Mouse (Mus musculus): ENCODE data around the gene Acot13. TPM values are rescaled to one million over a fixed set of nuclear protein-coding genes. Genes with fewer than 3 reads are reported as not detected.

Acot13 gene
- polyA plus RNA-seq, 1 experiment from 2014 or later = 51.3 TPM

- H3K9ac ChIP-seq (ENCODE audit: low read depth, low read length) = peak overlapping the region; percentile 67
- no peaks in the 10 kb centered on the region for H3K36me3 ChIP-seq (ENCODE audit: control insufficient read depth, insufficient read depth, low read length)
- H3K4me3 ChIP-seq (ENCODE audit: low read depth, low read length) = peak overlapping the region; percentile 99
- no peaks in the 10 kb centered on the region for H3K9me3 ChIP-seq (ENCODE audit: control insufficient read depth, low read length)
- WGBS = 1% methylated on average over 31 of the region's 31 CpGs
- DNase-seq (ENCODE audit: low spot score) (peak; percentile 62), ATAC-seq (ENCODE audit: low FRiP score) (peak; percentile 45)
- H3K27me3 ChIP-seq (ENCODE audit: control insufficient read depth, insufficient read depth, low read length) = no peaks in the 10 kb centered on the region
- 0 out of 2 replicates have a peak, but pooled peaks cover 2% of the 10 kb centered on the region for H3K4me1 ChIP-seq (replicated peaks; ENCODE audit: control insufficient read depth, insufficient read depth, low read length)
- H3K27ac ChIP-seq (ENCODE audit: low read depth, low read length) = peak overlapping the region; percentile 65; the same call in 1 of the 2 replicates
- peak overlapping the region; percentile 79 for H3K4me2 ChIP-seq (replicated peaks; ENCODE audit: low read depth, low read length)
Observed at GRCm38 (mm10) chr13:24799925-24800673, 31.2 kb downstream of the Acot13 start.

- no peaks in the 10 kb centered on the region for H3K9me3 ChIP-seq (ENCODE audit: control insufficient read depth, low read length)
- no peak overlapping the region; the same call in 1 of the 2 replicates for H3K9ac ChIP-seq (ENCODE audit: low read depth, low read length)
- ATAC-seq (ENCODE audit: low FRiP score) = no peak
- 0 out of 2 replicates have a peak, but pooled peaks cover 2% of the 10 kb centered on the region for H3K4me1 ChIP-seq (replicated peaks; ENCODE audit: control insufficient read depth, insufficient read depth, low read length)
- H3K36me3 ChIP-seq (ENCODE audit: control insufficient read depth, insufficient read depth, low read length) = no peaks in the 10 kb centered on the region
- no peak for DNase-seq (ENCODE audit: low spot score)
- peak overlapping the region; percentile 79 for H3K4me2 ChIP-seq (replicated peaks; ENCODE audit: low read depth, low read length)
- no peaks in the 10 kb centered on the region for H3K27me3 ChIP-seq (ENCODE audit: control insufficient read depth, insufficient read depth, low read length)
- WGBS = 77% methylated on average over 5 of the region's 5 CpGs
- peak overlapping the region; percentile 99 for H3K4me3 ChIP-seq (ENCODE audit: low read depth, low read length)
- no peak overlapping the region for H3K27ac ChIP-seq (ENCODE audit: low read depth, low read length)
Observed at GRCm38 (mm10) chr13:24799378-24799777, 32.0 kb downstream of the Acot13 start.

GRCm38 (mm10) chr13:24798686-24799085, 32.7 kb downstream of the Acot13 start:
- Histone ChIP-seq H3K27ac (ENCODE audit: low read depth, low read length) (no peak overlapping the region), H3K9me3 (ENCODE audit: control insufficient read depth, low read length) (no peaks in the 10 kb centered on the region), H3K4me1 (replicated peaks; ENCODE audit: control insufficient read depth, insufficient read depth, low read length) (no peaks in the 10 kb centered on the region), H3K4me2 (replicated peaks; ENCODE audit: low read depth, low read length) (no peak overlapping the region), H3K27me3 (ENCODE audit: control insufficient read depth, insufficient read depth, low read length) (no peaks in the 10 kb centered on the region), H3K9ac (ENCODE audit: low read depth, low read length) (no peak overlapping the region), H3K4me3 (ENCODE audit: low read depth, low read length) (no peak overlapping the region), H3K36me3 (ENCODE audit: control insufficient read depth, insufficient read depth, low read length) (no peaks in the 10 kb centered on the region)
- no peak for ATAC-seq (ENCODE audit: low FRiP score)
- DNase-seq (ENCODE audit: low spot score) = no peak
- 96% methylated on average over 4 of the region's 4 CpGs for WGBS

GRCm38 (mm10) chr13:24792411-24793045, 38.8 kb downstream of the Acot13 start:
- H3K9ac ChIP-seq (ENCODE audit: low read depth, low read length) = no peak overlapping the region
- no peaks in the 10 kb centered on the region for H3K27me3 ChIP-seq (ENCODE audit: control insufficient read depth, insufficient read depth, low read length)
- H3K36me3 ChIP-seq (ENCODE audit: control insufficient read depth, insufficient read depth, low read length) = no peaks in the 10 kb centered on the region
- 93% methylated on average over 9 of the region's 9 CpGs for WGBS
- no peak overlapping the region for H3K4me3 ChIP-seq (ENCODE audit: low read depth, low read length)
- DNase-seq (ENCODE audit: low spot score) (no peak), ATAC-seq (ENCODE audit: low FRiP score) (no peak)
- no peak overlapping the region for H3K27ac ChIP-seq (ENCODE audit: low read depth, low read length)
- no peaks in the 10 kb centered on the region for H3K9me3 ChIP-seq (ENCODE audit: control insufficient read depth, low read length)
- H3K4me1 ChIP-seq (replicated peaks; ENCODE audit: control insufficient read depth, insufficient read depth, low read length) = no peaks in the 10 kb centered on the region
- no peak overlapping the region for H3K4me2 ChIP-seq (replicated peaks; ENCODE audit: low read depth, low read length)

DNA sequence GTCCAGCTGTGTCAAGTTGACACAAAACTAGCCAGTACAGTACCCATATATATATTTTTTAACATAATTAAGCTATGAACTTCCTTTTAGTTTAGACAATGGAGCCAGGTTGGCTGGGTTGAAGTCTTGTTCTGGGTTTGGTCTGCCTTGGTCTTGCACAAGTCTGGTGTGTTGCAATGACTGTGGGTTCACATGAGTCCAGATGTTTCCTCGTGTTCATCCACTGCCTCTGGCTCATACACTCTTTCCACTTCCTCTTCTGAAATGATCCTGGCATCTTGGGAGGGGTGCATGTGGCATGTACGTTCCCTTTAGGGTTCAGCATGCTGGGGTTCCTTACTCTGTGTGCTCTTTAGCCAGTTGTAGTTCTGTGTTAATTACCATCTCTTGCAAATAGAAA, 40.0 kb downstream of the Acot13 start:
- Histone ChIP-seq H3K27ac (ENCODE audit: low read depth, low read length) (no peak overlapping the region), H3K4me3 (ENCODE audit: low read depth, low read length) (no peak overlapping the region), H3K4me1 (replicated peaks; ENCODE audit: control insufficient read depth, insufficient read depth, low read length) (no peaks in the 10 kb centered on the region), H3K36me3 (ENCODE audit: control insufficient read depth, insufficient read depth, low read length) (no peaks in the 10 kb centered on the region), H3K9me3 (ENCODE audit: control insufficient read depth, low read length) (no peaks in the 10 kb centered on the region), H3K27me3 (ENCODE audit: control insufficient read depth, insufficient read depth, low read length) (no peaks in the 10 kb centered on the region), H3K4me2 (replicated peaks; ENCODE audit: low read depth, low read length) (no peak overlapping the region), H3K9ac (ENCODE audit: low read depth, low read length) (no peak overlapping the region)
- ATAC-seq (ENCODE audit: low FRiP score) (no peak), DNase-seq (ENCODE audit: low spot score) (no peak)
- 73% methylated on average over 2 of the region's 2 CpGs for WGBS

GRCm38 (mm10) chr13:24787477-24787876, 43.9 kb downstream of the Acot13 start:
- DNase-seq (ENCODE audit: low spot score) = no peak
- Histone ChIP-seq H3K9me3 (ENCODE audit: control insufficient read depth, low read length) (no peaks in the 10 kb centered on the region), H3K4me3 (ENCODE audit: low read depth, low read length) (no peak overlapping the region), H3K4me2 (replicated peaks; ENCODE audit: low read depth, low read length) (no peak overlapping the region), H3K27me3 (ENCODE audit: control insufficient read depth, insufficient read depth, low read length) (no peaks in the 10 kb centered on the region), H3K4me1 (replicated peaks; ENCODE audit: control insufficient read depth, insufficient read depth, low read length) (no peaks in the 10 kb centered on the region), H3K36me3 (ENCODE audit: control insufficient read depth, insufficient read depth, low read length) (no peaks in the 10 kb centered on the region), H3K9ac (ENCODE audit: low read depth, low read length) (no peak overlapping the region), H3K27ac (ENCODE audit: low read depth, low read length) (no peak overlapping the region)
- WGBS = 89% methylated on average over 5 of the region's 5 CpGs
- no peak for ATAC-seq (ENCODE audit: low FRiP score)

- DNase-seq (ENCODE audit: low spot score) (no peak), ATAC-seq (ENCODE audit: low FRiP score) (no peak)
- no peaks in the 10 kb centered on the region for H3K9me3 ChIP-seq (ENCODE audit: control insufficient read depth, low read length)
- no peak overlapping the region for H3K4me3 ChIP-seq (ENCODE audit: low read depth, low read length)
- no peak overlapping the region for H3K9ac ChIP-seq (ENCODE audit: low read depth, low read length)
- whole genome bisulfite sequencing = 64% methylated on average over 11 of the region's 11 CpGs
- no peak overlapping the region for H3K4me2 ChIP-seq (replicated peaks; ENCODE audit: low read depth, low read length)
- H3K4me1 ChIP-seq (replicated peaks; ENCODE audit: control insufficient read depth, insufficient read depth, low read length) = no peaks in the 10 kb centered on the region
- H3K27ac ChIP-seq (ENCODE audit: low read depth, low read length) = no peak overlapping the region
- no peaks in the 10 kb centered on the region for H3K27me3 ChIP-seq (ENCODE audit: control insufficient read depth, insufficient read depth, low read length)
- no peaks in the 10 kb centered on the region for H3K36me3 ChIP-seq (ENCODE audit: control insufficient read depth, insufficient read depth, low read length)
Observed at GRCm38 (mm10) chr13:24786014-24786490, 45.3 kb downstream of the Acot13 start.

DNA sequence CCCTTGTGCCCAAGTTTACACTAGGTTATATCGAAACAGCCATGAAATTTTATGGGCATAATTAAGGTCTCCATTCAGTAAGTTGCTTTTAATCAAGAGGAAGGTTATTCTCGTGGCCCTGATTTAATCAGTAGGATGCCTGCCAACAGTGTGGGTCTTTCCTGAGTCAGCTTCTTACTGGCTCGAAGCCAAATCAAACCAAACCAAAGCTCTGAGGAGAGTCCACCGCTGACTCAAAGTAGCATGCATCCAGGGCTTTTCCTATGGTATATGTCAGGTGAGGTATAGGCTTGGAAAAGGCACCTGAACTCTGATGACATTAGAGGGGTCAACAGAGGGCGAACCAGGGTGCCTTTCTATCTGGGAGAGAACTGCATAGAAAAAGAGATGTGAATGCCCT, 49.4 kb downstream of the Acot13 start:
- no peak for DNase-seq (ENCODE audit: low spot score)
- no peak for ATAC-seq (ENCODE audit: low FRiP score)
- no peak overlapping the region for H3K9ac ChIP-seq (ENCODE audit: low read depth, low read length)
- no peaks in the 10 kb centered on the region for H3K27me3 ChIP-seq (ENCODE audit: control insufficient read depth, insufficient read depth, low read length)
- no peaks in the 10 kb centered on the region for H3K36me3 ChIP-seq (ENCODE audit: control insufficient read depth, insufficient read depth, low read length)
- H3K4me1 ChIP-seq (replicated peaks; ENCODE audit: control insufficient read depth, insufficient read depth, low read length) = no peaks in the 10 kb centered on the region
- no peak overlapping the region for H3K4me3 ChIP-seq (ENCODE audit: low read depth, low read length)
- no peak overlapping the region for H3K27ac ChIP-seq (ENCODE audit: low read depth, low read length)
- H3K9me3 ChIP-seq (ENCODE audit: control insufficient read depth, low read length) = no peaks in the 10 kb centered on the region
- H3K4me2 ChIP-seq (replicated peaks; ENCODE audit: low read depth, low read length) = no peak overlapping the region
- WGBS = 80% methylated on average over 5 of the region's 5 CpGs
